Mouse (Mus musculus): ENCODE measurements around the gene Zfp385c.
"Not testable (repeated sequence)": the region's sequence is repeated elsewhere in the genome, so short reads cannot be mapped to it uniquely, and the experiment has no call there.

The Zfp385c gene

DNA sequence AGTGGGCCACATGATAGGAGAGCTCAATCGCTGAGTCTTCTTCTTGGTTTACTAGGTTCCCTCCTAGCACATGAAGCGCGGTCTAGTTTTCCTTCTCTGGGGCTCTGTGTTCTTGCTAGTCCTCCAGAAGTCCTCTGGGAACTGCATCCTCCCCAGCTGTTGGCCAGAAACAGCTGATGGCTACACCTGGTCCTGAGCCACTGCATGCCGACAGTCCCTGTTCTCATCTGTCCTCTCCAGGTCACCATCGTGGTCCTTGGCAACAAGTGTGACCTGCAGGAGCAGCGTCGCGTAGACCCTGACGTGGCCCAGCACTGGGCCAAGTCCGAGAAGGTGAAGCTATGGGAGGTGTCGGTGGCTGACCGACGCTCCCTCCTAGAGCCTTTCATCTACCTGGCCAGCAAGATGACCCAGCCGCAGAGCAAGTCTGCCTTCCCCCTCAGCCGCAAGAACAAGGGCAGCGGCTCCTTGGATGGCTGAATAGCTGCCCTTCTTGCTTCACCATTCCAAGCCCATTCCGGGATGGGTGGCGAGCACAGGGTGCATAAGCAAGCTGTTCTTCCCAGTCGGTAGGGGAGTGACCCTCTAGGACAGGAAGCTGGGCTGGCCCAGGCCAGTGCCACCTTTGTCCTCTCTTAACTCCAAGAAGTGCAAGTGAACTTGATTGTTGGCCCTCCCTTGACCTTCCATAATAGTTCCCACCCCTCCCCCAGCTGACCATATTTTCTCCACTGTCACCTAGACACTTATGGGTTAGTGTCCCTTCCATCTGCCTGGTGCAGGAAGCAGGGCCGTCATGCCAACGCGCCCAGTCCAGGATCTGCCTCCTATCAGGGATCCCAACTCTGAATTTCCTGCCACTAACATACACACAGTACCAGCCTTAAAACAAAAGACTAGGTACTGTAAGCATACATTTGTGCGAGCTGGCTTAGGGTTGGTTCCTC, 66.2 kb downstream of the Zfp385c start:
- no peak for DNase-seq (ENCODE audit: low spot score in 2 of 2)

DNA sequence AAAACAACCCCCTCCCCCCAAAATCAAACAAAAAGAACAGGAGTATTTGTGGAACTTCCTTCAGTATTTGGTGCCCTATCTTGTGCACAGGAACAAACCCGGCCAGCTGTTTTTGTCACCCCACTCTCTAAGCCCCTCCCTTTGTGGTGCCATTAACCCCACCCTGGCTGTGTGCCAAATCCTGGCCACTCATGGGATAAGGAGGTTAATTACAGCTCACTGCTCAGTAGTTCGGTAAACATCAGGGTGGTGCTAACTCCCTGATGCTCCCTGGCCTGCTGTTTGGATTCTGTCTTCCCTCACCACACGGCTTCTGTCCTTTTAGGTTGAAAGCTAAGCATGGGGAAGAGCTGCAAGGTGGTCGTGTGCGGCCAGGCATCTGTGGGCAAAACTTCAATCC, 68.4 kb downstream of the Zfp385c start:
- no peak for DNase-seq (ENCODE audit: low spot score in 2 of 2)

DNA sequence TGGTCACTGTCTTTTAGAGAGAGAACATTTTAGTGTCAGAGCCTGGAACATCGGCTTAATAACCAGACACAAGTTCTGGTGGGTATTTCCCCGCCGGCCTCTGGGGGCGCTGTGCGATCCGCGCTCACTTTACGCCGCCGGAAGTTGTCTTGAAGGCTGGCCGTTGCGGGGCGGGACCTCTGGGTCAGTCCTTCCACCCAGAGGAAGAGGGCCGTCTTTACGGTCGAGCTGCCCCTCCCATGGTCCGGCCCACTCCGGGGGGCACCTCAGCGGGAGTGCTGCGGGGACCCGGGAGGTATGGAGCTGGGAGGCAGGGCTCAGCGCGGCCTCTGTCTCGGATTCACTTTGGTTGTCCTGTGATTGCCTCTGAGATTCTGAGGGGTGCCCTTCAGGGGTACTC, 69.5 kb downstream of the Zfp385c start:
- DNase-seq (ENCODE audit: low spot score in 2 of 2), result peak; percentile 94 to 95

DNA sequence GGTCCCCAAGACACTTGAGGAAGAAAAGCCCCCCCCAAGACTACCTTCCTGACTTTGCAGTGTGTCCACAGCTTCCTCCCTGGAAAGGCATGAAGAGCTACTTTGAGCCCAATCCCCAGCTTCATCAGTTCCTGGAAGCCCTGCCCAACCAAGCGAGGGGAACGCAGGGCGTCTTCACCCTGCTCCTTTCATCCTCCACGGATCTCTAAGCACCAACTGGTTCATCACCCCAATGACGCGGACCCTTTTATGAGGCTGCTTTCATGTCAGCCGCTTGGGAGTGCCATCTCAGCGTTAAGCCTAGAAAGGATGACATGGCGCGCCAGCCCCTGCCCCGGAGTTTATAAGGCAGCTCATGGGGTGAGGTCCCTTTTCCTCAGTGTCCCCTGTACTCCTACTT, 72.3 kb downstream of the Zfp385c start, which contains the start of gene Dnajc7:
TSS of gene Dnajc7 (minus strand) at position 187 of the 400 bp plus-strand sequence.
- DNase-seq (ENCODE audit: low spot score in 2 of 2), result no peak

DNA sequence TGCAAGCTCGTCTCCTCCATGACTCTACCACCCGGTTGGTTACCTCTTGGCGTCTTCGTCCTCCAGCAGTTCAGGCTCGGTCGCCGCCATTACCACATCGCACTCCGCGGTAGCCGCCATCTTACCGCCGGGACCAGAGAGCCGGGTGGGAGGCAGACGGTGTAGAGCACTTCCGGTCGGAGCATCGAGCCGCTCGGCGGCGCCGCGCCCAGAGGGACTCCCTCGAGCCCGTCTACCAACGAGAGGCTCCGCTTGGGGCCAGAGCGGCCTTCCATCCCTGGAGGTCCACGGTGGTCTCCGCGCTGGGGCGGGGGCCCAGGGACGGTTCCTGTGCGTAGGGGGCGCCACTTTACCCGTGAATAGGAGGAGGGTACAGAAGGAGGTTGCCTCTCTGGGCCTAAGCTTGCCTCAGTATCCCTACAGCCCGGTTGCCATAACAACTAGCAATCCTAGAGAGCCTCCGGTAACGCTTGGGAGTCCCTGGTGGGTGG, 72.7 kb downstream of the Zfp385c start:
- DNase-seq (ENCODE audit: low spot score in 2 of 2), result peak; percentile 97 to 99

DNA sequence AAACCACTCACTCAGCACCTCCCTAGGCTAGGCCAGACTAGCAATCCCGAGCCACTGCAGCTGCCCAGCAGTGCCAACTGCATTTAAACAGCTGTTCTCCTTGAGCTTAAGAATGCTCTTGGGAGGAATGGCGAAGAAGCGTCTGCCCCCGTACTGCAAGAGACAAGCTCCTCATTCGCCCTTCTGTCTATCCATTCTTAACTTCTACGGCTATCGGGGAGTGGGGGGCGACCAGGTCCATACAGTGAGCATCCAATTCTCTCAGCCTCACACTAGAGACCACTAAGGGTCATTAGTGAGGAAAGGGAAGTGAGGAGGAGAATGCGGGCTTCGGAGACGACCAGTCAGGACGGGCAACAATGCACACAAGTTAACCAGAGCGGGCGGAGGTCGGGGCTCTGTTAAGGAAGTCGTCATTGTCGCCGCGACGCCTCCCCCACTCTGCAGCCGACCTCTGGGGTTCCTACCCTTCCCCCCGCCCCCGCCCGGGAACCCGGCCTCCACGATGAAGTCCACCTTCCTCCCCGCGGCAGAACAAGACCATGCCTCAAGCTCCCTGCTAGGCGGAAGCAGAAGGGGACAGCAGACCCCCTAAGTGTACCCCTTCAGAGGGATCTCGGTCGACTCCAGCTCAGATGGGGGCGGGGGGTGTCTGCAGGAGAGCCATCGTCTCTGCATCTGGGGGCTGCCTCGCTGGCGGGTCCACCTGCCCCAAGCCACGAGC, 73.3 kb downstream of the Zfp385c start, which contains the start of gene Nkiras2:
TSS of gene Nkiras2 (plus strand) at position 484 of the 724 bp plus-strand sequence.
- peak in 1 of 2 experiments; percentile 53 for DNase-seq (ENCODE audit: low spot score in 2 of 2)

DNA sequence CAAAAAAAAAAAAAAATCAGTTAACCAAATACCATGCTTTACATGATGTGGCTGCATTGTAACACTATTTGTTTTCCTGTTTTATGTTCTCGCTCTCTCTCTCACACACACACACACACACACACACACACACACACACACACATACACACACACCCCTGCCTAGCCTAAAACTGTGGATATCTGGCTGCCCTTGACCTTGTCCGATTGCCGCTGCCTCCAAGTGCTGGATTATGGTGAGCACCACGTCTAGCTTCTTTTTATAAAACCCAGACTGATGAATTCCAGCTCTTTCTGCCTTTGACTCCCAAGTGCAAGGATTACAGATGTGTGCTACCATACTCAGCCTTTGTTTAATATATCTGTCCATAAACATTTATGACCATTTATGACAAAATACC, 74.8 kb downstream of the Zfp385c start:
- no peak for DNase-seq (ENCODE audit: low spot score in 2 of 2)

DNA sequence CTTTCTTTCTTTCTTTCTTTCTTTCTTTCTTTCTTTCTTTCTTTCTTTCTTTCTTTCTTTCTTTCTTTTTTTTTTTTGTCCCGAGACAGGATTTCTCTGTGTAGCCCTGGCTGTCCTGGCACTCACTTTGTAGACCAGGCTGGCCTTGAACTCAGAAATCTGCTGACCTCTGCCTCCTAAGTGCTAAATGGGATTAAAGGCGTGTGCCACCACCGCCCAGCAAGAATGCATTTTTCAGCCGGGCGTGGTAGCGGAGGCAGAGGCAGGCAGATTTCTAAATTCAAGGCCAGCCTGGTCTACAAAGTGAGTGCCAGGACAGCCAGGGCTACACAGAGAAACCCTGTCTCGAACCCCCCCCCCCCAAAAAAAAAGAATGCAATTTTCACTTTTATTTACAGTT, 75.4 kb downstream of the Zfp385c start:
- DNase-seq (ENCODE audit: low spot score in 2 of 2), result not testable (repeated sequence)

DNA sequence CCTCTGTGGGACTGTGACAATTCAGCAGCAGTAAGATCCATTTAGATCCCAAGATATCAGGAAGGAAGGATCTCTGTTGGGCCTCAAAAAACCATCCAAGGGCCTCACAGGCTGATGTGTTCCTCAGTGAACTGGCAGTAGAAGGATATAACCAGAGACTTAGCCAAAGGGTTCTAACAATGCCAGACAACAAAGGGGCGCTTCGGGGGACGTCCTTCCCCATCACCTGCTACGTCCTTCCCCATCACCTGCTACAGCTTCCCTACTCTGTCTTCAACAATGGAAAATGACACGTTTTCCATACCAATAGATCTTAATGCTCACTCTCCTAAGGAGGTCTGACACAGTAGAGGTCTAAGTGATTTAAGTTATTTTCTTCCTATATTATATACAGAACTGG, 75.9 kb downstream of the Zfp385c start:
- no peak for DNase-seq (ENCODE audit: low spot score in 2 of 2)

DNA sequence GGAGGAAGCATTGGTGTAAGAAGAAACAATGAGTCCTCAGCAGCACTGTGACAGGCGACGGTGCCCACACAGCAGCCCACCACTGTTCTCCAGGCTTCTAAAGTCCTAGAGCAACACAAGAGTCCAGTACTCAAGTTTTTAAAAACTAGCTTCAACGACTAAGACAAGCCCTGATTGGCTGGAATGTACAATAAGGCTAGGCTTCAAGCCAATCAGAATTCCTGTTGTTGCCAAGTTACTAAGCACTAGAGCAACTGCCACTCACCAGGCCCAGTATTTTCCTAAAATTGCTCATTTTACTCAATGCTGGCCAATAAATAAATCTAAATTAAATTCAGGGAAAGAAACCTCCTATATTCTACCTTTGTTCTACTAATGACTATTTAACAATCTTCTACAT, 79.0 kb downstream of the Zfp385c start:
- DNase-seq (ENCODE audit: low spot score in 2 of 2), result no peak

DNA sequence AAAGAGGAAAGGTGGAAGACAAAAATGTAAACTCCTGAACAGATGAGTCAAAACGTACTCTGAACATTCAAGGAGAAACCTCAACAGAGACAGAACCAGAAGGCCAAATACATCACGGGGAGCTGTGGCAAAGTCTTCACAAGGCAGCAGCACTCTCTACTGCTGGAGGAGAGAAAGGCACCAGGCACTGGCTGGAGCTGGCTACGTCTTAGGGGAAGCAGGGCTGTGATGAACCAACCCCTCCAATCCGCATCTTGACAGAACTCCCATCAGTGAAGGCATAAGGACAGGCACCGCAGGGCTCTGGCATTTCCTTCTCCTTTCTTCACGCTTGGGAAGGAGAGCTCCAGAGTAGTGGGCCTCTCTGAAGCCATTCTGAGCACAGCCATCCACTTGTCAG, 80.6 kb downstream of the Zfp385c start:
- DNase-seq (ENCODE audit: low spot score in 2 of 2), result no peak

DNA sequence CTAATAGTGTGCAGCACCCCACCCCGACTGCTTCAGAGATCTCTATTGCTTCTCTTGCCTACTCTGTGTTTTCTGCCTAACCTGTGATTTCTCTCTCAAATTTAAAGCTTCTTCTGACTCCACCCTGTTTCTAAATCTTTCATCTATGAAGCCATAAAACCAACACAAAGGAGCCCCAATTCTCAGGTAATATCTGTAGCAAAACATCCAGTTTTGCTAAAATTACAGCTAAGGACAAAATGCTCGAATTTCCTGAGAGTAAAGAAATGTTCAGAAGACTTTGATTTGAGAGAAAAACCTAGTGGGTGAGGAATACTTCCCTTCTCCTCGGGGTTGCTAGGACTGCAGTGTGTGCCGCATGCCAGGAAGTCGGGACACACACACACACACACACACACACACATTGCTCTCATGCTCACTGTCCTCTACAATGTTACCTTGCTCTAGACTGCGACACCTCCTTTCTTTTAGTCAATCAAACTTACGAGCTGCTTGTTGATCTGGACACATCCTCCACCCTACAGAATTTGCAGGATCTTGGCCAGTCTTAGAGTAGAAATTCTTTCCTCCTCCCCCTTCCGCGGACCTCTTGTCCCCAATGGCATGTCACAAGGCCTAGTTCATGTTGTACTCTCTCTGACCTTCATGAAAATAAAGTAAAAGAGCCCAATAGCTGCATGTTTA, 82.1 kb downstream of the Zfp385c start:
- no peak for DNase-seq (ENCODE audit: low spot score in 2 of 2)

DNA sequence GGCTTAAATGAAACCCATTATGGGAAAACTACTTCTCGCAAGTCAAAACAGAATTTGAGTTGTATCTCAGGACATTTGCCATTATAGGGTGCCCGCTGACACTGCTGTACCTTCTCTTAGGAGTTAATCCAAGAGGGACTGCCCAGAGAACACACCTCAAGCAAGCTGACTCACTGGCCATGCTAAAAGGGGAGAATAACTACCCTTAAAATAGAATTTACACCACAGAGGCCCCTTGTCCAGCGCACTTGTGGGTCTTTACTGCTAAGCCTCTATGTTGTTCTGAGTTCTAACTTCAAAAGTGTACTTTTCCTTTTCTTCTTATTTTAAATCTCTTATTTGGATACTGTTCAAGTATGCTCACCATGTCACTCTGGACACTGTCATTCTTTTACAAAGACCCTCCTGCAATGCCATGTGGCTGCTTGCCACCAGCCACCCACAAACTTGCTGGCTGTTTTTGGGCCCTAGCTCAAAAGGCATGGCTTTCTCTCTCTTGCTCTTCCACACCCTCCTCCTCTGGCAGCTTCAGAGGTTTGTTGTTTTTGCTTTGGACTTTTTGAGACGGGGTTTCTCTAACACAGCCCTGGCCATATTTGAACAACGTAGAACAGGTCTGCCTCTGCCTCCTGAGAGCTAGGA, 82.8 kb downstream of the Zfp385c start:
- DNase-seq (ENCODE audit: low spot score in 2 of 2), result no peak

DNA sequence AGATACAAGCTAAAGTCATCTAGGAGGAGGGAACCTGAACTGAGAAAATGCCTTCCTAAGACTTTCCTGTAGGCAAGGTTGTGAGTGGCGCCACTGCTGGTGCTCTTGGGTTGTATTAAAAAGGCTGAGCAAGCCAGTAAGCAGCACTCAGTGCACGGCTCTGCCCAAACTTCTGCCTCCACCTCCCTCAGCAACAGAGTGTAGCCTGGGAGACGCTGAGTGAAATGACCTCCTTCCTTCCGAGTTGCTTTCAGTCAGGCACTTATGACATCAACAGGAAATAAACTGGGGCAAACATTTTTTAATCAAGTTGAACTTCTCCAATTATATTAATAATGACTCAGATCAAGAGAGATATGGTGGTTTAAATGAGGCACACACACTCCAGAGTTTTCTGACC, 83.5 kb downstream of the Zfp385c start:
- DNase-seq (ENCODE audit: low spot score in 2 of 2), result no peak

DNA sequence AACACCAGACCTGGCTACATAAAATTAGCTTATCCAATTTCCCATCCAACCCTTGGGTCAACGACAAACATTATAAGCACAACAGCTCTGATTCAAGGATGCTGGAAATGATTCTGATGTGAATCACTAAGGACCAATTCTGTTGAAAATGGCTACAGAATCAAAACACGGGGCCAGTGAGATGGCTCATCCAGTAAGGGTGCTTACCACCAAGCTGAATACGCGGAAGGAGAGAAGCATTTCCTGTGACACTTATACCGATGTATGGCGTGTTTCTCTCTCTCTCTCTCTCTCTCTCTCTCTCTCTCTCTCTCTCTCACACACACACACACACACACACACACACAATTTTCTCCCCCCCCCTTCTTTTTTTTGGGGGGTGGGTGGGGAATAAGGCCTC, 85.1 kb downstream of the Zfp385c start:
- no peak for DNase-seq (ENCODE audit: low spot score in 2 of 2)

DNA sequence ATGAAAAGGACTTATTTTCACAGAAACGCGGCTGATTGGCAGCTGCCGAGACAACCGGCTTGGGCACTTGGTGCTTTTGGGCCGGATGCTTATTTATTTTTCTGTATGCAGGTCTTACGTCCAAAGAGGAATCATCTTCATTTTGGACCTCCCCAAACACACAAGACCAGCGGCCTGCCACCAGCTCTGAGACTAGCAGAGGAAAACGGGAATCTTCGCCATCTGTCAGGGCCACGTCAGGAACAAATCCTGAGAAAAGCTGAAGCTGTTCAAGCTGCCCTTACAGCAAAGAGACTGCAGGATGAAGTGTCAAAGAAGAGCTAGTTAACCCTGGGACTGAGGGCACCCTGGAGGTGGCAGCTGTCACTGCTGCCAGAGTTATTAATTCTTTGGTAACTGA, 86.8 kb downstream of the Zfp385c start:
- DNase-seq (ENCODE audit: low spot score in 2 of 2), result no peak

DNA sequence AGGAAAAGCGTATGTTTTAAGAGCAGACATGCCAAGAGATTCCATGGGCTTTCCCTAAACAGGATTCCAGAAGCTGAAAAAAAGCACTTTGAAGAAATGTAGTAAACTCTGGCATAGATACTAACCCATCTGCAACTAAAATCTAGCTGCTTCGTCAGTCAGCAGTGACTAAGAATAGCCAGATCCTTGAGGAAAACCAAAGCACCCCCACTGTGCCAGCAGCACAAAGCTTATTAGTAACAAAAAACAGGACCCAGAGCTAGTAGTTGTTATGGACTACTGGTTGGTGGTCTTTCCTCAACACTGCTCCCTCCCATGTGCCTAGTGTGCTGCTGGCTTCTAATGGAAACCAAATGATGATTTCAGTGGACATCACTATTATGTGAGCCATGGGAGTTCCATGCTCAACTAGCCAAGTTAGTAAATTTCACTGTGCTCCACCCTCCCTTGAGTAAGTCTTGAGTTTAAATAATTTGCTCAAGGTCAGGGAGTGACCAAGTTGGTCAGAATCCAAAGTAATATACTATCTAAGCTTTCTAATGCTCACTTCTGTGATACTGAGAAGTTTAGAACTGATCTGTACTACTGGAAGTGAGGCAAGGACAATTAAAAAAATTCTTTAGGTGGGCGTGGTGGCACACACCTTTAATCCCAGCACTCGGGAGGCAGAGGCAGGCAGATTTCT, 87.8 kb downstream of the Zfp385c start:
- DNase-seq (ENCODE audit: low spot score in 2 of 2), result no peak

DNA sequence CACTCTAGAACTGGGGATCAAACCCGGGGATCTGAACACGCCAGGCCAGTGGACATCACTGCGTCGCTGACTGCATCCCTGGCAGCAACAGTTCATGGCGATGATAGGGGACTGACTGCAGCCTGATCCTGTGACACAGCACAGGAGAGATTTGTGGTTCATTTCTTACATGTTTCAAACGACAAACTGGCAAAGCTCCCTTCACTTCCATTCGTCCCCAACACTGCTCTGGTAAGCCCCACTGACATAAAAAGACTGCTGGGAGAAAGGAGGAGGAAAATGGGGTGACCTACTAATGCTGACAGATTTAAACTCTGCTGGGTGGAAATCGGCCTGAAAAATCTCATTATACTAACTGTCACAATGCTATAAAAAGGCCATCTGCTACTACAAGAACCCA, 88.4 kb downstream of the Zfp385c start:
- no peak for DNase-seq (ENCODE audit: low spot score in 2 of 2)

DNA sequence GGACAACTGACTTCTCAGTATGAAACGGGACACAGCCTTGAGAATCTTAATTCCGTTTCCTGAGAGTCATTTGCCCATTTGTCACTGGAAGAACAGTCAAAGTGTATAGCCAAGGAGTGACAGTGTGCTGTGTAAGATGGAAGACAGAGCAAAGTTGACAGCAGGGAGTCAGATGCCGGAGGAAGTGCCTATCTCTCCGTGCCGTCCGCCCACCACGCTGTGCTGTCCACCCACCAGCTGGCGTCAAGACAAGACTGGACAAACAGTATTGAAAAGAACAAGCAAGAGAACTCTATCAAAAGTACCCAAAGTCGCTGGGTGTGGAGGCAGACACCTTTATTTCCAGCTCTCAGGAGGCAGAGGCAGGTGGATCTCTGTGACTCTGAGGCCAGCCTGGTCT, 89.1 kb downstream of the Zfp385c start:
- no peak for DNase-seq (ENCODE audit: low spot score in 2 of 2)

DNA sequence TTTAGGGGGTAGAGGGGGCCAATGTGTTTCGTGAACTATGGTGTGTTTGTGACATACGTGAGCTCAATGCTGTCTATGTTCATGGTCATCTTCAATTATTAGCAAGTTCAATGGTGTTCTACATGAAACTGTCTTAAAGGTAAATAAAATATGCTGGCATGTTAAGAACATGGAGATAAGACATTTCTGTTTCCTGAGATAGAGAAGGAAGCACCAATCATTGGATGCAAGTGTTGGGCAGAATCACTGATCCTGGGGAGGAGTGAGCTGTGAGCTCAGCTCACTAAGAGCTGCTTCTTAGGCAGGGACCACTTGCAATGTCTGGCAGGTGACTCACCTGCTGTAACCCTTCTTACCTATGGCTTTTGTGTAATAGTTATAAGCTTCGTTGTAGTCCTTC, 90.9 kb downstream of the Zfp385c start:
- no peak for DNase-seq (ENCODE audit: low spot score in 2 of 2)

DNA sequence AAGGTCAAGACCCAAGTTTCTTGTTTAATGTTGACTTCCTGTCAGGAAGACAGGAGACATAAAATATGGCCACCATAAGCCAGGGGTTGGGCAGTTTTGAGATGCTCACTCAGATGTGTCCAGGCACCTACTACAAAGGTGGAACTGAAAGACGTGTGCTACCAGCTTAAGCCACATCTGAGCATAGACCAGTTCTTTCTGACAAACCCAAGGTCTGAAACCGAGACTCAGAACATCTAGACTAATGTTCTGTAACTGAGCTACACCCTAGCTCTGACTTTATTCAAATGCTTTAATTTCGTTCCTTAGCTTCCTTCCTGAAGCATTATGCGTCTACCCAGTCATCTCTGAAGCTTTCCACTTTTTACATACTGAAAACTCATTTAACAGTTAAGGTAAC, 94.2 kb downstream of the Zfp385c start:
- no peak for DNase-seq (ENCODE audit: low spot score in 2 of 2)
